Mouse (Mus musculus) liver, adult 2 months (tissue): ENCODE measurements around the gene Samd13. TPM values are rescaled to one million over a fixed set of nuclear protein-coding genes. Genes with fewer than 3 reads are reported as not detected.

Experiments used
- DNase-seq: peaks from one replicate; pipeline ENCODE4 v3.0.0-alpha.2; 2011; ENCODE audit warnings: low read depth, low spot score; ENCODE audit errors: extremely low read depth
- H3K27ac ChIP-seq: fragments of 200-500 bp; replicated peaks from 2 replicates; pipeline ENCODE4 v1.5.1; 2012; ENCODE audit warnings: low read depth, mild to moderate bottlenecking, control low read depth, inconsistent platforms, low read length; ENCODE audit not compliant: insufficient read depth
- H3K27me3 ChIP-seq: fragments of 200-500 bp; 2 replicates; pipeline ENCODE4 v1.6.1; 2012; ENCODE audit warnings: mild to moderate bottlenecking, moderate library complexity, low read length, inconsistent platforms; ENCODE audit not compliant: control insufficient read depth, insufficient read depth
- H3K36me3 ChIP-seq: fragments of 200-500 bp; 2 replicates; pipeline ENCODE4 v1.6.1; 2012; ENCODE audit warnings: low read length, inconsistent platforms; ENCODE audit not compliant: control insufficient read depth, insufficient read depth
- H3K4me1 ChIP-seq: fragments of 200-500 bp; 2 replicates; pipeline ENCODE4 v1.6.1; 2011; ENCODE audit warnings: low read length; ENCODE audit not compliant: control insufficient read depth, insufficient read depth
- H3K4me3 ChIP-seq: fragments of 200-500 bp; 2 replicates; pipeline ENCODE4 v1.5.1; 2011; ENCODE audit warnings: low read depth, mild to moderate bottlenecking, control low read depth, low read length, moderate library complexity; ENCODE audit not compliant: insufficient read depth
- H3K79me2 ChIP-seq: fragments of 200-500 bp; 2 replicates; pipeline ENCODE4 v1.6.1; 2012; ENCODE audit warnings: inconsistent platforms, mild to moderate bottlenecking, low read length, moderate library complexity; ENCODE audit not compliant: control insufficient read depth, insufficient read depth
- H3K9ac ChIP-seq: fragments of 200-500 bp; 2 replicates; pipeline ENCODE4 v1.6.1; 2012; ENCODE audit warnings: low read depth, mild to moderate bottlenecking, control low read depth, inconsistent platforms, low read length
- CTCF ChIP-seq: fragments of 200-500 bp; IDR thresholded peaks from 2 replicates; pipeline ENCODE4 v1.5.1; 2011; ENCODE audit warnings: low read depth, low read length, control low read depth
- POLR2A ChIP-seq: fragments of 200-500 bp; IDR thresholded peaks from 2 replicates; pipeline ENCODE4 v1.6.1; 2011; ENCODE audit warnings: low read length, control low read depth; ENCODE audit not compliant: insufficient read depth; ENCODE audit errors: extremely low read depth
- WGBS: fragments of 180-500 bp; shearing (Covaris S2); methylation state at CpG from one replicate; pipeline ENCODE4 v1.1.7; 2018; 5-methylcytosine and 5-hydroxymethylcytosine counted together
- polyA plus RNA-seq: library from polyadenylated mRNA; depleted of rRNA; stranded (reverse); fragments of >200 nt; gene quantifications from 2 replicates; pipeline ENCODE4 v1.2.3, GENCODE M21; 2012
- total RNA-seq: library from RNA; depleted of rRNA; stranded (reverse); fragments of >200 nt; gene quantifications from 2 replicates; pipeline ENCODE4 v1.2.3, GENCODE M21; 2014

Samd13 gene
- total and polyA plus RNA-seq, 2 experiments = not detected

GRCm38 (mm10) chr3:146711559-146711958 is 26.2 kb upstream of the Samd13 start:
- DNase-seq = no peak

GRCm38 (mm10) chr3:146711084-146711483 is 25.7 kb upstream of the Samd13 start:
- H3K4me3 ChIP-seq = no peak overlapping the region
- H3K79me2 ChIP-seq = no peaks in the 10 kb centered on the region
- no peak for DNase-seq
- no peak overlapping the region for H3K27ac ChIP-seq
- no peaks in the 10 kb centered on the region for H3K4me1 ChIP-seq
- 90% methylated on average over 7 of the region's 7 CpGs for WGBS
- no peak for TF ChIP-seq POLR2A
- no peak for TF ChIP-seq CTCF
- no peak overlapping the region for H3K9ac ChIP-seq
- H3K36me3 ChIP-seq = no peaks in the 10 kb centered on the region
- no peaks in the 10 kb centered on the region for H3K27me3 ChIP-seq

More at GRCm38 (mm10) chr3:146711559-146711958, 26.2 kb upstream of the Samd13 start:
- 56% methylated on average over 6 of the region's 6 CpGs for WGBS
- H3K4me3 ChIP-seq = no peak overlapping the region
- TF ChIP-seq CTCF (no peak), POLR2A (no peak)
- no peaks in the 10 kb centered on the region for H3K4me1 ChIP-seq
- H3K79me2 ChIP-seq = no peaks in the 10 kb centered on the region
- H3K36me3 ChIP-seq = no peaks in the 10 kb centered on the region
- H3K27ac ChIP-seq = no peak overlapping the region
- H3K27me3 ChIP-seq = no peaks in the 10 kb centered on the region
- H3K9ac ChIP-seq = no peak overlapping the region

DNA sequence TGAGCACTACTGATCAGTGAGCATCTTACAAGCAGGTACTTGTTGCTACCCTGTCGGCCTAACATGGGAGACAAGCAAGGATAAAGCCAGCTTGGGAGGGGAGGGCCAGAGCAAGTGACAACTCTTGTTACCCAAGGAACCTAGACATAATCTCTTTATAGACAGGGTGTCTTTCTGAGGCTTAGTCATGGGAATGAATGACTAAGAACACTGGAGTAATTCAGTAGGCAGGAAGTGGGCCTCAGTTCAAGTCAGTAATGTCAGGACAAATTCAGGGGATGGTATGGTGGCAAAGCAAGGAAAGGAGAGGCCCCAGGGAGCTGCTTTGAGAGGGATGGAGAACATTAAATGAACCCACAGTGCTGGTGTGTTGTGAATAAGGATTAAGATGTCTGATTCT is 23.7 kb upstream of the Samd13 start:
- 78% methylated on average over 1 of the region's 1 CpGs for WGBS
- DNase-seq = no peak
- H3K79me2 ChIP-seq = no peaks in the 10 kb centered on the region
- H3K27ac ChIP-seq = no peak overlapping the region
- no peaks in the 10 kb centered on the region for H3K27me3 ChIP-seq
- TF ChIP-seq CTCF = no peak
- no peak overlapping the region for H3K9ac ChIP-seq
- H3K36me3 ChIP-seq = no peaks in the 10 kb centered on the region
- H3K4me3 ChIP-seq = no peak overlapping the region
- no peaks in the 10 kb centered on the region for H3K4me1 ChIP-seq

- H3K27ac ChIP-seq = no peak overlapping the region
These were observed 23.0 kb upstream of the Samd13 start for GRCm38 (mm10) chr3:146708381-146708780.

DNA sequence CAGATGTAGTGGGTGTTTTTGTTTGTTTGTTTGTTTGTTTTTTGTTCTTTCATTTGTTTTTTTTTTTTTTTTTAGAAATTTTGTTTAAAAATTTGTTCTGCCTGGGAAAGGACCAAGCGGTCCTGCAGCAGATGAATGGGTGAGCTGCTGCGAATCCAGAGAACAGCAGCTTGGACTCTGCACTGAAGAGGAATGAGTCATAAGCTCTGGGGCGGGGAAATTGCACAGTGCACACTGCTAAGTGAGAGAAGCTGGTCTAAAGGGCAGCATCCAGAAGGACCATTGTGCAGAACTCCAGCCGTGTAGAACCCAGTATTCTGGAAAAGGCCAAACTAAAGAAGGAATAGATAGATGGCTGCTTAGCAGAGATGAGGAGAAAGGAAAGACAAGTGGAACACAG is 18.7 kb upstream of the Samd13 start:
- Histone ChIP-seq H3K9ac (no peak overlapping the region), H3K79me2 (no peaks in the 10 kb centered on the region), H3K27ac (no peak overlapping the region), H3K27me3 (no peaks in the 10 kb centered on the region), H3K4me1 (no peaks in the 10 kb centered on the region), H3K36me3 (no peaks in the 10 kb centered on the region), H3K4me3 (no peak overlapping the region)
- DNase-seq = no peak
- 76% methylated on average over 4 of the region's 4 CpGs for WGBS
- no peak for TF ChIP-seq CTCF
- TF ChIP-seq POLR2A = no peak

More at GRCm38 (mm10) chr3:146708381-146708780, 23.0 kb upstream of the Samd13 start:
- TF ChIP-seq CTCF (no peak), POLR2A (no peak)
- WGBS = 41% methylated on average over 3 of the region's 3 CpGs
- peak; percentile 26 for DNase-seq
- Histone ChIP-seq H3K36me3 (no peaks in the 10 kb centered on the region), H3K9ac (no peak overlapping the region), H3K4me3 (no peak overlapping the region), H3K4me1 (no peaks in the 10 kb centered on the region), H3K79me2 (no peaks in the 10 kb centered on the region), H3K27me3 (no peaks in the 10 kb centered on the region)

- DNase-seq = no peak
- Histone ChIP-seq H3K4me1 (no peaks in the 10 kb centered on the region), H3K36me3 (no peaks in the 10 kb centered on the region), H3K79me2 (no peaks in the 10 kb centered on the region), H3K27ac (no peak overlapping the region), H3K27me3 (no peaks in the 10 kb centered on the region), H3K9ac (no peak overlapping the region), H3K4me3 (no peak overlapping the region)
- WGBS = 66% methylated on average over 11 of the region's 11 CpGs
- no peak for TF ChIP-seq CTCF
- TF ChIP-seq POLR2A = no peak
These were observed 14.7 kb upstream of the Samd13 start for GRCm38 (mm10) chr3:146700051-146700450.
